Mouse (Mus musculus) cortical plate, adult 2 months (tissue): ENCODE measurements around the gene Ms4a4b.

Source experiments
- CTCF ChIP-seq: fragments of 200-500 bp; IDR thresholded peaks from 2 replicates; pipeline ENCODE4 v1.5.1; 2011; ENCODE audit warnings: mild to moderate bottlenecking, control low read depth, low read length; ENCODE audit not compliant: insufficient read depth; ENCODE audit errors: extremely low read depth
- POLR2A ChIP-seq: fragments of 200-500 bp; IDR thresholded peaks from 2 replicates; pipeline ENCODE4 v1.6.1; 2011; ENCODE audit warnings: mild to moderate bottlenecking, low read length, control low read depth; ENCODE audit not compliant: insufficient read depth; ENCODE audit errors: extremely low read depth

DNA sequence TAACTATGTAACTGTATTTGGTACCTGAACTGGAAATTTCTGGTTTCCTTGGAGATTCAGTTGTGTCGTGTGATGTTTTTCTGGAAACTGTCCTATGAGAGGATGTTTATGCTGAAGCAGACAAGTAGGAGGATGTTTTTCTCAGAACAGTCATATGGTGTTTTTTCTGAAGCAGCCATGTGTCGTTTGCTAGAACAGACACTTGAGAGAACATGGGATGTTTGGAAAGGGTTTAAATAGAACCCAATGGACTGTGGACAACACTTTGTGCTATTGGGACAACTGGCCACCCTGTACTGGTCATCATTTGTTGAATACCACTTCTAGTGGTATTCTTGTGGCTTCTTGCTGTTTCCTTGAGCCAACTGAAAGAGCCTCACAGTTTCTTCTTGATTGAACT is 42.4 kb downstream of the Ms4a4b start, which contains the start of gene Gm8369:
- TF ChIP-seq POLR2A (no peak), CTCF (no peak)
